Mouse (Mus musculus) heart, adult 2 months (tissue): ENCODE results near the gene 1600012H06Rik. TPM values are rescaled to one million over a fixed set of nuclear protein-coding genes. Genes with fewer than 3 reads are reported as not detected.
"Not testable (repeated sequence)": the region's sequence is repeated elsewhere in the genome, so short reads cannot be mapped to it uniquely, and the experiment has no call there.

Source experiments
- DNase-seq, 2 experiments: peaks; one replicate each; pipeline ENCODE4 v3.0.0; 2021
- H3K27ac ChIP-seq: fragments of 200-600 bp; 2 replicates; pipeline ENCODE4 v1.8.1; 2022
- H3K27me3 ChIP-seq: fragments of 200-500 bp; 2 replicates; pipeline ENCODE4 v1.6.1; 2012; ENCODE audit warnings: mild to moderate bottlenecking, low read length, inconsistent platforms, mixed read lengths; ENCODE audit not compliant: control insufficient read depth, insufficient read depth
- H3K36me3 ChIP-seq: fragments of 200-500 bp; 2 replicates; pipeline ENCODE4 v1.6.1; 2012; ENCODE audit warnings: low read length, inconsistent platforms; ENCODE audit not compliant: control insufficient read depth, insufficient read depth
- H3K4me1 ChIP-seq: fragments of 200-500 bp; 2 replicates; pipeline ENCODE4 v1.6.1; 2011; ENCODE audit warnings: low read length; ENCODE audit not compliant: control insufficient read depth, insufficient read depth
- H3K4me3 ChIP-seq: fragments of 200-600 bp; 2 replicates; pipeline ENCODE4 v1.8.1; 2022
- H3K79me2 ChIP-seq: fragments of 200-500 bp; replicated peaks from 2 replicates; pipeline ENCODE4 v1.6.1; 2012; ENCODE audit warnings: mild to moderate bottlenecking, inconsistent platforms, low read length, moderate library complexity, mixed read lengths; ENCODE audit not compliant: control insufficient read depth, insufficient read depth
- H3K9ac ChIP-seq: fragments of 200-500 bp; 2 replicates; pipeline ENCODE4 v1.6.1; 2012; ENCODE audit warnings: low read depth, mild to moderate bottlenecking, control low read depth, inconsistent platforms, low read length, mixed read lengths
- CTCF ChIP-seq: fragments of 200-600 bp; IDR thresholded peaks from 2 replicates; pipeline ENCODE4 v1.8.1; 2022; ENCODE audit warnings: antibody characterized with exemption, mild to moderate bottlenecking, moderate library complexity
- EP300 ChIP-seq: fragments of 200-500 bp; IDR thresholded peaks from 2 replicates; pipeline ENCODE4 v1.6.1; 2011; ENCODE audit warnings: low read depth, low read length, control low read depth; ENCODE audit not compliant: insufficient read depth
- POLR2A ChIP-seq: fragments of 200-500 bp; IDR thresholded peaks from 2 replicates; pipeline ENCODE4 v1.6.1; 2011; ENCODE audit warnings: mild to moderate bottlenecking, low read depth, low read length, control low read depth; ENCODE audit not compliant: insufficient read depth
- WGBS: fragments of 180-500 bp; shearing (Covaris S2); methylation state at CpG from one replicate; pipeline ENCODE4 v1.1.7; 2018; 5-methylcytosine and 5-hydroxymethylcytosine counted together
- intact Hi-C: fragments of 180-260 bp; cut with DNase I; formaldehyde crosslinking; loops from one replicate; pipeline ENCODE4 v1.15.1; 2025
- long read RNA-seq: library from polyadenylated mRNA; stranded (forward); transcript quantifications from one replicate; pipeline ENCODE4 v2.0.0, GENCODE M21; 2021
- polyA plus RNA-seq: library from polyadenylated mRNA; depleted of rRNA; stranded (reverse); fragments of >200 nt; gene quantifications from 2 replicates; pipeline ENCODE4 v1.2.3, GENCODE M21; 2012; rRNA removed
- total RNA-seq, 2 experiments: library from RNA; stranded (reverse); gene quantifications; 2 replicates each; pipeline ENCODE4 v1.2.3; 2021

1600012H06Rik gene
- total RNA-seq (10 to 100 TPM; 10.0 to 12.2 TPM), polyA plus RNA-seq (8.8 and 14.3 TPM in 2 replicates)
- long read RNA-seq, partial matches to known transcripts: 0 of 17 reads
- long read RNA-seq, other reads (novel, unspliced or antisense): 12 of 17 reads

DNA sequence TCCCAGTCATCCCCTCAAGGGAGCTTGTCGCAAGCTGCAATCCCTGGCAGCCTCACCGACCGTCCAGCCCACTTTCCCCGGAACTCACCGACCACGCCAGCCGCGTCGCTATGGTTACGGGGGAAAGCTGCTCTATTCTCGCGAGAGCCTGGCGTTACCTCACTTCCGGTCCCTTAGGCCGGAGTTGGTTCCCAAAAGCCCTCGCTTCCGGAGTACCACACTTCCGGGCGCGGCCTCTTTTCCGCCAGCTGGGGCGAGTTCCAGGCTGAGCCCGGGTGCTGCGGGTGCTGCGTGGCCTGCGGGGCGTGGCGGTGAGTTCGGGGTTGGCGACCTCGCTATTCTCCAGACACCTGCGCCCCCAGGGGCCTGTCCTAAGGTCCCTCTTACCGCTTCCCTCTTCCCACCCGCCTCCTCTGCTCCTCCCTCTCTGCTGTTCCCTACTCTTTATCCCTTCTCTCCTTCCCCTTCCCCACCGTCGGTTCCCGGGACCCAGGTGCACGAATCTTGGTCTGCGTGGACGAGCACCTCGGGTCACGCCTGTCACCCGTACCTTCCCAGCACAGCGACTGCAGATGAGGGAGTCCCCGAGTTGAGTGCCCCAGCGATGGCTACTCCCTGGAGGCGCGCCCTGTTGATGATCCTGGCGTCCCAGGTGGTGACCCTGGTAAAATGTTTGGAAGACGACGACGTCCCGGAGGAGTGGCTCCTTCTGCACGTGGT, at the start of gene 1600012H06Rik, which contains the start of gene Wdr27:
Gene 1600012H06Rik (plus strand): TSS at position 176 of the 720 bp plus-strand sequence.
Gene Wdr27 (minus strand): TSS at position 150 of the 720 bp plus-strand sequence.
- H3K27ac ChIP-seq: peak within 1 kb of the TSS; percentile 83
- H3K9ac ChIP-seq: peak within 1 kb of the TSS; percentile 85
- WGBS: 1% methylated on average over 54 of the region's 54 CpGs
- peak; percentile 99 for DNase-seq
- H3K4me3 ChIP-seq: peak within 1 kb of the TSS; percentile 90
- intact Hi-C loops: loop anchor here (10.0 kb wide), 3 partner anchors 622 to 882 kb away; partner anchors contain the start of genes Chd1 and Prdm9
- TF ChIP-seq CTCF (no peak), POLR2A (peak; percentile 82), EP300 (peak; percentile 69; the same call in 1 of the 2 replicates)
- peaks cover 4% of the 10 kb centered on the region for H3K4me1 ChIP-seq
- H3K27me3 ChIP-seq: no peaks in the 10 kb centered on the region
- H3K36me3 ChIP-seq: peaks cover 13% of the 10 kb centered on the region
- H3K79me2 ChIP-seq: peaks cover 2% of the 10 kb centered on the region

DNA sequence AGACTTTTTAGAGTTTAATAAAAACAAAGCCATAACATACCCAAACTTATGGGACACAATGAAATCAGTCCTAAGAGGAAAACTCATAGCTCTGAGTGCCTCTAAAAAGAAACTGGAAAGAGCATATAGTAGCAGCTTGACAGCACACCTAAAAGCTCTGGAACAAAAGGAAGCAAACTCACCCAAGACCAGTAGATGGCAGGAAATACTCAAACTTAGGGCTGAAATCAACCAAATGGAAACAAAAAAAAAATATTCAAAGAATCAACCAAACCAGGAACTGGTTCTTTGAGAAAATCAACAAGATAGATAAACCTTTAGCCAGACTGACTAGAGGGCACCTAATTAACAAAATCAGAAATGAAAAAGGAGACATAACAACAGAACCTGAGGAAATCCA, 47.9 kb upstream of the 1600012H06Rik start:
- H3K9ac ChIP-seq, H3K4me1 ChIP-seq, H3K4me3 ChIP-seq, H3K36me3 ChIP-seq, DNase-seq, intact Hi-C loops, H3K27me3 ChIP-seq, H3K79me2 ChIP-seq, H3K27ac ChIP-seq: not testable (repeated sequence)
- 0 out of 2 replicates have a peak, but pooled peaks have one; percentile 10 for TF ChIP-seq CTCF

- H3K9ac ChIP-seq: no peak overlapping the region
- no peak for DNase-seq
- H3K79me2 ChIP-seq: no peaks in the 10 kb centered on the region
- WGBS: 100% methylated on average over 1 of the region's 1 CpGs
- H3K27me3 ChIP-seq: no peaks in the 10 kb centered on the region
- H3K27ac ChIP-seq: no peak overlapping the region
- H3K4me1 ChIP-seq: no peaks in the 10 kb centered on the region
- no peaks in the 10 kb centered on the region for H3K36me3 ChIP-seq
- TF ChIP-seq CTCF (no peak), POLR2A (no peak), EP300 (no peak)
- intact Hi-C loops: no loop called here
- no peak overlapping the region for H3K4me3 ChIP-seq
These were observed 44.0 kb upstream of the 1600012H06Rik start for GRCm38 (mm10) chr17:14898972-14899371.

- intact Hi-C loops: loop anchor here (5.0 kb wide), 1 partner anchor 671 kb away; no protein-coding TSS in a partner anchor
- 78% methylated on average over 3 of the region's 3 CpGs for WGBS
- Histone ChIP-seq H3K27me3 (no peaks in the 10 kb centered on the region), H3K36me3 (no peaks in the 10 kb centered on the region), H3K79me2 (no peaks in the 10 kb centered on the region), H3K4me1 (no peaks in the 10 kb centered on the region), H3K27ac (no peak overlapping the region), H3K9ac (no peak overlapping the region), H3K4me3 (no peak overlapping the region)
- no peak for DNase-seq
- TF ChIP-seq POLR2A (no peak), CTCF (no peak), EP300 (no peak)
These were observed 39.8 kb upstream of the 1600012H06Rik start for GRCm38 (mm10) chr17:14903212-14903611.

- H3K9ac ChIP-seq: no peak overlapping the region
- DNase-seq: no peak
- WGBS: 87% methylated on average over 6 of the region's 6 CpGs
- H3K79me2 ChIP-seq: no peaks in the 10 kb centered on the region
- H3K36me3 ChIP-seq: no peaks in the 10 kb centered on the region
- TF ChIP-seq EP300: no peak
- no peak for TF ChIP-seq POLR2A
- no peak for TF ChIP-seq CTCF
- no peaks in the 10 kb centered on the region for H3K4me1 ChIP-seq
- no peaks in the 10 kb centered on the region for H3K27me3 ChIP-seq
- no peak overlapping the region for H3K27ac ChIP-seq
- no peak overlapping the region for H3K4me3 ChIP-seq
- intact Hi-C loops: loop anchor here (1.0 to 5.0 kb wide), 2 partner anchors 380 to 672 kb away; no protein-coding TSS in a partner anchor
These were observed 38.8 kb upstream of the 1600012H06Rik start for GRCm38 (mm10) chr17:14904206-14904605.
